Mouse (Mus musculus) heart, postnatal 36 days (tissue): Measurements from ENCODE around the gene Spesp1. TPM values are rescaled to one million over a fixed set of nuclear protein-coding genes. Genes with fewer than 3 reads are reported as not detected.

ENCODE experiments used
- DNase-seq, 2 experiments: peaks; one replicate each; pipeline ENCODE4 v3.0.0; 2021 to 2022
- intact Hi-C: fragments of 180-260 bp; cut with DNase I; formaldehyde crosslinking; loops from one replicate; pipeline ENCODE4 v1.15.1; 2025
- microRNA-seq, 2 experiments: library from miRNA; unstranded; fragments of <30 nt; microRNA quantifications; one replicate each; pipeline ENCODE4 v1.2.0; 2021; ENCODE audit warnings: borderline number of aligned reads in 2 of 2
- total RNA-seq, 2 experiments: library from RNA; stranded (reverse); gene quantifications; 2 replicates each; pipeline ENCODE4 v1.2.3; 2021

Gene Spesp1
- total RNA-seq, 2 experiments from 2014 or later, result not detected

GRCm38 (mm10) chr9:62250296-62250695 is 31.7 kb downstream of the Spesp1 start:
- intact Hi-C loops, result no loop called here
- no peak for DNase-seq

- intact Hi-C loops, result no loop called here
Measured at GRCm38 (mm10) chr9:62246380-62246942, 35.5 kb downstream of the Spesp1 start.

GRCm38 (mm10) chr9:62245612-62246379 is 36.2 kb downstream of the Spesp1 start:
- intact Hi-C loops, result loop anchor here (2.0 kb wide), 1 partner anchor 125 kb away; no protein-coding TSS in a partner anchor
- no peak for DNase-seq

More at GRCm38 (mm10) chr9:62246380-62246942, 35.5 kb downstream of the Spesp1 start:
- no peak for DNase-seq

- no peak for DNase-seq
Measured at GRCm38 (mm10) chr9:62244612-62245010, 37.4 kb downstream of the Spesp1 start.

GRCm38 (mm10) chr9:62243991-62244611 is 37.9 kb downstream of the Spesp1 start:
- peak; percentile 81 to 83 for DNase-seq

More at GRCm38 (mm10) chr9:62244612-62245010, 37.4 kb downstream of the Spesp1 start:
- intact Hi-C loops, result loop anchor here (1.0 to 5.0 kb wide), 3 partner anchors 124 to 277 kb away; no protein-coding TSS in a partner anchor

GRCm38 (mm10) chr9:62240036-62240435 is 42.0 kb downstream of the Spesp1 start:
- intact Hi-C loops, result loop anchor here (5.0 kb wide), 1 partner anchor 273 kb away; no protein-coding TSS in a partner anchor
- DNase-seq, result no peak

More at GRCm38 (mm10) chr9:62243991-62244611, 37.9 kb downstream of the Spesp1 start:
- intact Hi-C loops, result loop anchor here (1.0 to 5.0 kb wide), 3 partner anchors 123 to 277 kb away; no protein-coding TSS in a partner anchor

- intact Hi-C loops, result no loop called here
- no peak for DNase-seq
Measured at GRCm38 (mm10) chr9:62237381-62237980, 44.5 kb downstream of the Spesp1 start.

- intact Hi-C loops, result no loop called here
- no peak for DNase-seq
Measured at GRCm38 (mm10) chr9:62235501-62235900, 46.5 kb downstream of the Spesp1 start.

GRCm38 (mm10) chr9:62232649-62233048 is 49.4 kb downstream of the Spesp1 start:
- DNase-seq, result no peak
- intact Hi-C loops, result no loop called here

GRCm38 (mm10) chr9:62231046-62231445 is 51.0 kb downstream of the Spesp1 start:
- no peak for DNase-seq
- intact Hi-C loops, result no loop called here

- intact Hi-C loops, result no loop called here
- DNase-seq, result no peak
Measured at GRCm38 (mm10) chr9:62229985-62230384, 52.0 kb downstream of the Spesp1 start.

- no peak for DNase-seq
- intact Hi-C loops, result no loop called here
Measured at GRCm38 (mm10) chr9:62222481-62222880, 59.5 kb downstream of the Spesp1 start.

- intact Hi-C loops, result no loop called here
- no peak for DNase-seq
Measured at GRCm38 (mm10) chr9:62222029-62222428, 60.0 kb downstream of the Spesp1 start.

Small RNAs within 50 kb of the gene (microRNA-seq; reads per million reads assigned to microRNA genes)
- gene Gm25603, result 0 reads per million in 2 experiments

Other genes starting within 250 kb of the Spesp1 start
- gene Glce, start 159.6 kb downstream of the Spesp1 start, total RNA-seq, result 10 to 100 TPM; 11.7 TPM
- 100 to 1,000 TPM; 206 to 209 TPM for gene Anp32a, start 59.1 kb upstream of the Spesp1 start, total RNA-seq